Mouse (Mus musculus): ENCODE data around the gene Camta1.

- TF ChIP-seq POLR2A (IDR thresholded peaks at IDR 0.05; ENCODE audit: borderline replicate concordance, insufficient read depth, low read length) (no peak), CTCF (IDR thresholded peaks at IDR 0.05; ENCODE audit: borderline replicate concordance, insufficient read depth, low read depth, low read length) (no peak)
Observed at GRCm38 (mm10) chr4:151352249-151352648, 509.4 kb downstream of the Camta1 start.
